Mouse (Mus musculus): ENCODE data around the gene Sav1.

DNA sequence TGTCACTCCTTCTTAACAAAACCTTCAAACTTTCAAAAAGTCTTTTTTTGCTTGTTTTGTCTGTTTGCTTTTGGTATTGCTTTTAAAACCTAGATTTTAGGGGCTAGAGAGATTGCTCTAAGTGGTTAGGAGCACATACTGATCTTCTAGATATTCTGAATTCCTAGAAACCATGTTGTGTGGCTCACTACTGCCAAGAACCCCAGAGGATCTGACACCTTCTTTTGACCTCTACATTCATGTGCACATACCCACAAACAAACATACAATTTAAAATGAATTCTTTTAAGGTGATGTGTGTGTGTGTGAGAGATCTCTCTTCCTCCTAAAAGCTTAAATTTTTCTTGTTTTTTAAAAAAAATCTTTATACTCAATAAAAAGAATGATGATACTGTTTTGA lies 39.4 kb upstream of the Sav1 start:
- TF ChIP-seq POLR2A (IDR thresholded peaks at IDR 0.05; ENCODE audit: insufficient read length, low read depth) (no peak), MYOG (IDR thresholded peaks at IDR 0.05; ENCODE audit: control insufficient read depth in 1 of 3, insufficient read depth in 1 of 3, insufficient read length in 2 of 3, low read depth in 2 of 3) (no peak), USF1 (IDR thresholded peaks at IDR 0.05; ENCODE audit: low read depth) (no peak), E2F4 (IDR thresholded peaks at IDR 0.05; ENCODE audit: insufficient read depth) (no peak), CEBPB (IDR thresholded peaks at IDR 0.05; ENCODE audit: insufficient read depth, poor library complexity, severe bottlenecking) (no peak)

All from myocyte (in vitro differentiated cells).